Mouse (Mus musculus): ENCODE measurements around the gene Chrne.

Gene Chrne

DNA sequence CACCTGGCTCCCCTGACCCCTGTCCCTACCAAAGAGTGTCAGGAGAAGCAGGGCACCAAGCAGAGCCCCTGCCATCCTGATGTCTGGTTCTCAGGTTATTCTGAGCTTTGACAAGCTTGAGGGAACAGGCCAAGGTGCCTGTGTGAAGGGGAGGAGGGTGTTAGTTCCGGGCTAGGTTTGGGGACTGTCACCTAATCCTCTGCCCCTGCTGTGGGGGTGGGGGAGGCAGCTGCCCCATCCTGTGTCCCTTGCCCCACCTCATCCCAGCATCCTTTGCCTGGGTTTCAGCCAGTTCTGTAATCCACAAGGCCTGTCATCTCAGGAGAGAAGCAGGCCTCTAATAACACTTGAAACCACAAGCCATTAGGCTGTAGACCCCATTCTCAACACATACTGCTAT lies at the start of gene Chrne:
Chrne (minus strand) TSS at position 116 of the 400 bp plus-strand sequence.
- in situ Hi-C loops (cut with MboI; ENCODE audit: low pct_unique_long_range_greater_than_20kb in 1 of 2, low sequenced_read_pairs in 2 of 2, unreplicated experiment in 1 of 2) = loop anchor here (5.0 to 25.0 kb wide), 4 partner anchors 92 to 207 kb away; partner anchors contain the start of genes Pelp1 (in 2 of the 2) and Psmb6 (in 2 of the 2)

DNA sequence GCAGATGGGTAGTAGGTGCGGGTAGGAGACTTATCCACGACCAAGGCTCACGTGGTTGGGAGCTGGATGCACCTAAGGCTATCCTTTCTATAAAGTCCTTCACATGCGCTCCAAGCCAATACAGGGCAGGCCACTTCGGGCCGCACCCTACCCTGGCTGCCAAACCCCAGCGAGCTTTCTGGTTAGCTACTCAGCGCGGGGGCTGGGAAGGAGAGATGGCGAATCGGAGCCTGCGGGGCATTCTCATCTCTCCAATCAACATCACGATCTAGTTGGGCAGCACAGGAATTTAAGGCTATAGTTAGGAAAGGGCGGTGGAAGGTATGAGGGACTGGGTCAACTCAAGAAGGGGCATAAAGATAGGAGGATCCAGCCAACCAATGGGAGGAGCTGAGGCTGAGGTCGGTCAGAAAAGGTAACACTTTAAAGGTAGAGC lies 49.3 kb upstream of the Chrne start:
- in situ Hi-C loops (cut with MboI; ENCODE audit: low pct_unique_long_range_greater_than_20kb in 1 of 2, low sequenced_read_pairs in 2 of 2, unreplicated experiment in 1 of 2) = no loop called here

- in situ Hi-C loops (cut with MboI; ENCODE audit: low pct_unique_long_range_greater_than_20kb in 1 of 2, low sequenced_read_pairs in 2 of 2, unreplicated experiment in 1 of 2) = no loop called here
Observed at GRCm38 (mm10) chr11:70667271-70668150, 48.5 kb upstream of the Chrne start.

DNA sequence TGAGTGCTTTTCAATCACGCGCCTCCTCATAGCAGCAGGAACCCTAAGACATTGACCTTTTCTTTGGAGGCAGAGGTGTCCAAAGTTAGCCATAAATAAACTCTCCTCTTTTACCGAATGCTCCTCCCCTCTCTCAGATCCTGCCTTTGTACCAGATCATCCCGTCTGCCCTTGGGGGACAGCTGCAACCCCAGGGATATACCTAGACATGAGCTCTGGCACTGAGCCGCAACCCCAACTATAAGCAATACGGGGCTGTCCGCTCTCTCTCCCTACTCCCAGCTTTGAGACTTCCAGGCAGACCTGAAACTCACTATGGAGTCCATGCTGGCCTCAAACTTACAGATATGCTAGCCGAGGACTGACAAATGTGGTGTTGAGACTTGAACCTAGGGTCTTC lies 47.7 kb upstream of the Chrne start:
- in situ Hi-C loops (cut with MboI; ENCODE audit: low pct_unique_long_range_greater_than_20kb in 1 of 2, low sequenced_read_pairs in 2 of 2, unreplicated experiment in 1 of 2) = no loop called here

DNA sequence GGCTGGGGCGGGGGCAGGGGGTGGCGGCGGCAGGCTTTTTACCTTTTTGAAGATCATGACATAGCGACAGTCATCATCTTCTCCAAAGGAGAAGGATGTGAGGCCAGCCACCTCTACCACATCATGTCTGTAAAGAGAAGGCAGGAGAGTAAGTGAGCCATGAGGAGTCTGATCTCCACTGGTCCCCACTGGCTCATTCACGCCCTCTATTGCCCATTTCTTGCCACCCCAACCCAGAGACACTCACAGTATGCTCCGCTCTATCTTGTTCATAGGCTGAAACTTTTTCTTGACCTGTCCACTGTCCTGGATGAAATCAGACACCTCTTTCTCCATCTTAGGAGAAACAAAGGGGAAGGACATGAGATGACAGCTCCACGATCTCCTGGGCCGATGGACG lies 45.7 kb upstream of the Chrne start:
- in situ Hi-C loops (cut with MboI; ENCODE audit: low pct_unique_long_range_greater_than_20kb in 1 of 2, low sequenced_read_pairs in 2 of 2, unreplicated experiment in 1 of 2) = no loop called here

- in situ Hi-C loops (cut with MboI; ENCODE audit: low pct_unique_long_range_greater_than_20kb in 1 of 2, low sequenced_read_pairs in 2 of 2, unreplicated experiment in 1 of 2) = no loop called here
Observed at GRCm38 (mm10) chr11:70663957-70664356, 44.9 kb upstream of the Chrne start.

DNA sequence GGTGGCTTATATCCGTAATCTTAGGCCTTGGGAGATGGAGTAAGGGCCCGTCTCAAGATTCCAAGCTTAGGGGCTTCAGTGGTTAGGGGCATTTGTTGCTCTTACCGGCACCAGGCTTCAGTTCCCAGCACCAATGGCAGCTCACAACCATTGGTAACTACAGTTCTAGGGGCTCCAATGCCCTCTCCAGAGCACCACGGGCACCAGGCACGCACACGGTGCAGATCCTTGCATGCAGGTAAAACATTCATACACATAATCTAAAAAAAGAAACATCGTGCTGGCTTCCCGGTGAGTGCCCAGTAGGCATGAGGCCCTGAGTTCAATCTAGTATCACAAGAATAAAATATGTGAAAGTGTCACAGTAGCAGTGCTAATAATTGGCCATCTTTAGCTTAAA lies 44.1 kb upstream of the Chrne start:
- in situ Hi-C loops (cut with MboI; ENCODE audit: low pct_unique_long_range_greater_than_20kb in 1 of 2, low sequenced_read_pairs in 2 of 2, unreplicated experiment in 1 of 2) = no loop called here

- in situ Hi-C loops (cut with MboI; ENCODE audit: low pct_unique_long_range_greater_than_20kb in 1 of 2, low sequenced_read_pairs in 2 of 2, unreplicated experiment in 1 of 2) = no loop called here
Observed at GRCm38 (mm10) chr11:70660571-70660970, 41.6 kb upstream of the Chrne start.

DNA sequence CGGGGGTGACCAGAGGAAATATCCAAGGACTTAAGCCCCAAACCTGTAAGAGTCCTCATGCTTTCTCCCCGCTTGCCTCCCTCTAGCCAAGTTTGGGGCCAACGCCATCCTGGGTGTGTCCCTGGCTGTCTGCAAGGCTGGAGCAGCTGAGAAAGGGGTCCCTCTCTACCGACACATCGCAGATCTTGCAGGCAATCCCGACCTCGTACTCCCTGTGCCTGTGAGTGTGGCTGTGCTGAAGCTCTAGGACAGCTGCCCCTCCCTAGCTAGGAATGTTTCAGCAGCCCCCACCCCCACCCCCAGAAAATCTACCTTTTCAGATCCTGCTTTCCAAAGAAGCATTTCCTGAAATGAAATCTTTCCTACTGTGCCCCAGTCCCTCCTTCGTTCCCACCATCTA lies 39.9 kb upstream of the Chrne start:
- in situ Hi-C loops (cut with MboI; ENCODE audit: low pct_unique_long_range_greater_than_20kb in 1 of 2, low sequenced_read_pairs in 2 of 2, unreplicated experiment in 1 of 2) = no loop called here

- in situ Hi-C loops (cut with MboI; ENCODE audit: low pct_unique_long_range_greater_than_20kb in 1 of 2, low sequenced_read_pairs in 2 of 2, unreplicated experiment in 1 of 2) = no loop called here
Observed at GRCm38 (mm10) chr11:70658521-70658920, 39.5 kb upstream of the Chrne start.

DNA sequence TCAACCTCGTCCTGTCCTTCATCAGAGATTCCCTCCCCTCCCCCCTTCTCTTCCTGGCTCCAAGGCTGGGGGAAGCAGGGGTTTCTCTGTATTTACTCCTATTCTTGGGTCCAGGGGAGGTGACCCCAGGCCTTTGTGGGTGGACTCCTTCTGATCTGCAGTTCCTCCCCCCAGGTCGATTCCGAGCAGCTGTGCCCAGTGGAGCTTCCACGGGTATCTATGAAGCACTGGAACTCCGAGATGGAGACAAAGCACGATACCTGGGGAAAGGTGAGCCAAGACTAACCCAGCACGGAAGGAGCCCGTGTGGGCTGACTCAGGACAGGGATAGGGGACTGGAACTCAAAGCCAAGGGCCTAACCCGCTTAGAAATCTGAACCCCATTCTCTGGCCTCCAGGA lies 39.0 kb upstream of the Chrne start:
- in situ Hi-C loops (cut with MboI; ENCODE audit: low pct_unique_long_range_greater_than_20kb in 1 of 2, low sequenced_read_pairs in 2 of 2, unreplicated experiment in 1 of 2) = no loop called here

DNA sequence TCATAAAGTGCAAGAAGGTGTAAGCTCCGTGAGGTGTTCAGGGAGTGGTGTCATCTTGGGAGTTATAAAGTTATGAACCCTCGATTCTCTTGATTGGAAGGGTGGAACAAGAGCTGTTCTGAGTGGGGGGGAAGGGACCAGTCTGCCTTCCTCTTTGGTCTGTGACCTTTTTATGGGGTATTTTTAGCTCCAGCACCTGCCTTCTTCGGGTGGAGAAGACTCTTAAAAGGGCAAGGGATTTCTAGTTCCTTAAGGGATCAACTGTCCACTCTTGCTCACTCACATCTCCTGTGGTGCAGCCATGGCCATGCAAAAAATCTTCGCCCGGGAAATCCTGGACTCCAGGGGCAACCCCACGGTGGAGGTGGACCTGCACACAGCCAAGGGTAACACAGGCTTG lies 38.6 kb upstream of the Chrne start:
- in situ Hi-C loops (cut with MboI; ENCODE audit: low pct_unique_long_range_greater_than_20kb in 1 of 2, low sequenced_read_pairs in 2 of 2, unreplicated experiment in 1 of 2) = no loop called here

DNA sequence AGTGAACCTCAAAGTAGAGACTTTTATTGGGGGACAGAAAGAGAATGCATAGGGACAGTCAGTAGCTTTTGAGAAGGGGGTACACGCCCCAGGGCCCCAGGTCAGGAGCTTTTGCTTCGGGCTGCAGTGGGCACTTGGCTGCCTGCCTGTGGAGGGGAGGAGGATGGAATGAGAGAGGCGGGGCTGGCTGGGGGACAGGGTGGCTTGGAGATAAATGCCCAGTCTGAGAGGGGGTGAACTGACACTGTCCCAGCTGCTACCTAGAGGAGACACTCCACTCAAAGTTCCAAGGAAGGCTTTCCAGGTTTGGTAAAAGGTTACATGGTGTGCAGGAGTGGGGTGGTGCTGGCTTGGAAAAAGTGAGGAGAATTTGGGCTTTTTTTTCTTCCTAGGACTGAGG lies 37.9 kb upstream of the Chrne start, which contains the start of gene Eno3:
Eno3 (plus strand) TSS at position 239 of the 400 bp plus-strand sequence.
- in situ Hi-C loops (cut with MboI; ENCODE audit: low pct_unique_long_range_greater_than_20kb in 1 of 2, low sequenced_read_pairs in 2 of 2, unreplicated experiment in 1 of 2) = no loop called here

DNA sequence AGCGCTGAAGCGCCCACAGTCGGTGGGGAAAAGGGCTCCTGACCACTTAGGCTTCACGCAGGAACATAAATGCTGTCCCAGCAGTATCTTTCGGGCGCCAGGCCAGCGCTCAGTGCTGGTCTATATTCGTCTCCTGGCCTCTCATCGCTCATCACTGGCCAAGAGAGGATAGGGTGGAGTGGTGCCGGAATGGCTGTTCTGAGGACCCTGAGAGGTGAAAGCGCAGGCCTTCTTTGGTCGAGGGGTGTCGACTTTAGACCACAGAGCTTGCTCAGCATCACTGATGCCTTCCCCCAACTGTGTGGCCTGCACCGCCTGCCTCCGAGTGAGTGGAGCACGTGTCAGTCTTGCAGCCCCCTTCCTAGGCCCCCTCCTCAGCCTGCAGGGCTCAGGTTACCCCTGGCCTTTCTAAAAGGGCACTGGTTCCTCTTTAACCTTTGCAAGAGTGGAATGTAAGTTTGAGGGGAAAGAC lies 37.5 kb upstream of the Chrne start:
- in situ Hi-C loops (cut with MboI; ENCODE audit: low pct_unique_long_range_greater_than_20kb in 1 of 2, low sequenced_read_pairs in 2 of 2, unreplicated experiment in 1 of 2) = no loop called here

DNA sequence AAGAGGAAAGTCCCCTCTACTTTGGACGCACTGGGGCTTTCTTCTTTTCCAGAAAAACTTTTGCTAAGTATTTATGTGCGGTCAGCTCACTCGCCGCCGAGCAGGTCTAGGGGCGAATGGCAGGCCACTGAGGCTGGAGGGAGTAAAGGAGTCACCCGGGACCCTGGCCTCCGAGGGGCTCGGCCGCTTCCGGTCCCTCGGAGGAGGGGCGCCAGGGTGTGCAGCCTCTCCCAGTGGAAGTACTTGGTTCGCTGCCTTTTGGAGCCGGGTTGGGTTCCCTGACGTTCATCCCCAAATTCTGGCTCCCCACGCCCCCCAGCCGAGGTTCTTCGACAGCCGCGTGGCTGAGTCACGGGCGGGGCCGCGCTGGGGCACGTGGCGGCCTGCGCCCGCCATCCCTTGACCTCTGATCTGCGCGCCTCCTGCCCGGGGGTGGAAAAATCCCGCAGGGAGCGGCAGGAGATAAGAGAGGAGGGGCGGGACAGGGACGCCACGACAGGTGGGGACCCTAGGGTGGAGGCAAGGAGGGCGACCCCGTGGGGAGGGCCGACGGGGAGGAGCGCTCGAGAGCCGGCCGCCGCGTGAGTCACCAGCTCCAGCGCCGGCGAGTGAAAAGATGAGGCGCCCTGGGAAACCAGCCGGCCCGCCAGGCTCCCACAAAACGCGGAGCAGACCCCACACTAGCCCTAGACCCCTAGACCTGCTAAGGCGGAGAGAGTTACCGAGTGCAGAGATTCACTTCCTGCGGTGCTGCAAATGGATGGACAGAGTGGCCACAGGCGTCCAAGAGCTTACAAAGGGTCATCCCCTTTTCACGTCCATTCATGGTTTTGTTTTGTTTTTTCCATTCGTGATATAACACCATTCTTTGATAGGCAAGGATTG lies 36.8 kb upstream of the Chrne start:
- in situ Hi-C loops (cut with MboI; ENCODE audit: low pct_unique_long_range_greater_than_20kb in 1 of 2, low sequenced_read_pairs in 2 of 2, unreplicated experiment in 1 of 2) = no loop called here

- in situ Hi-C loops (cut with MboI; ENCODE audit: low pct_unique_long_range_greater_than_20kb in 1 of 2, low sequenced_read_pairs in 2 of 2, unreplicated experiment in 1 of 2) = no loop called here
Observed at GRCm38 (mm10) chr11:70654923-70655570, 36.0 kb upstream of the Chrne start.

DNA sequence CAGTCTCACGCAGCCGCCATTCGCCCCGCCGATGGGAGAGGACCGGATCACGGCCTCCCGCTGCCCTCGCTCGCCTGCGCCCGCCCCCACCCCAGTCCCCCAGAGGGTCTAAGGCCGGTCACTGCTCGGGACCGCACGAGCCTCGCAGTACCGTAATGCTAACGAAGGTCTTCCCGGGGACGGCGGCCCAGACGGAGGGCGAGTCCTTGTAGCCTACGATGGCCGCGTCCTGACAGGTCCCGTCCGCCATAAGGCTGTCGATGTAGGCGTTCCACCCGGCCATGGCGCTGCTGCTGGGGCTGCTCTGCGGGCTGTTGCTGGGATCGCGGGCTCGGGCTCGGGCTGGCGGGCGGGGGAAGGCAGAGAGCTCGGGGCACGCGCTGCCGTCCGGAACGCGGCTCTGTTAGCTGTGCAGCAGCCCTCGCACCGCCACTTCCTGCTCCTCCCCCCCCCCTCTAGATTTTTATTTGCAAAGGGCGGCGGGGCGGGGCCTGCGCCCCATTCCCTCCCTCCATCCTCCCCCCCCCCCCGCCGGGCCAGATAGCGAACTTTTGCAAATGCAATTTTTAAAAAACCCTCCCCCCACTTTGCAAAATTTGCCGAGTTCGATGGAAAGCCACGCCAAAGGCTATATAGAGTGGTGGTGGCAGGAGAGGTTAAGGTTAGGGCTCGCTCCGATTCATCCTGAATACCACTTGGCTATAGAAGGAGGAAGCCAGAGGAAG lies 35.3 kb upstream of the Chrne start, which contains the start of gene Pfn1:
Pfn1 (minus strand) TSS at position 447 of the 725 bp plus-strand sequence.
- in situ Hi-C loops (cut with MboI; ENCODE audit: low pct_unique_long_range_greater_than_20kb in 1 of 2, low sequenced_read_pairs in 2 of 2, unreplicated experiment in 1 of 2) = no loop called here

Data from mouse embryonic stem cell (cell line).